Mouse (Mus musculus) CH12.LX (cell line): Measurements from ENCODE around the gene Slc25a18. TPM values are rescaled to one million over a fixed set of nuclear protein-coding genes. Genes with fewer than 3 reads are reported as not detected.

Source experiments
- DNase-seq: peaks from one replicate; pipeline ENCODE4 v3.0.0-alpha.2; 2013; ENCODE audit errors: extremely low read depth
- H3K27ac ChIP-seq: 2 replicates; pipeline ENCODE4 v1.5.1; 2012; ENCODE audit warnings: low read depth, mild to moderate bottlenecking, control low read depth, moderate library complexity; ENCODE audit not compliant: insufficient read depth
- H3K27me3 ChIP-seq: replicated peaks from 2 replicates; pipeline ENCODE3; 2012; ENCODE audit warnings: inconsistent platforms
- H3K36me3 ChIP-seq, 2 experiments: replicated peaks in 1 of 2; 2 replicates each; pipeline versions ENCODE3 to v1.6.1; 2012; ENCODE audit warnings: inconsistent platforms in 1 of 2, low read length in 1 of 2, mild to moderate bottlenecking in 1 of 2, mixed read lengths in 1 of 2, moderate library complexity in 1 of 2; ENCODE audit not compliant: control insufficient read depth in 1 of 2, insufficient read depth in 1 of 2
- H3K4me1 ChIP-seq, 2 experiments: 2 replicates each; pipeline ENCODE4 v1.6.1; 2012; ENCODE audit warnings: inconsistent platforms in 1 of 2, moderate library complexity in 1 of 2; ENCODE audit not compliant: insufficient read depth in 2 of 2, control insufficient read depth in 1 of 2
- H3K4me2 ChIP-seq: 2 replicates; pipeline ENCODE4 v1.6.1; 2012; ENCODE audit warnings: low read depth, mild to moderate bottlenecking, control low read depth; ENCODE audit not compliant: poor library complexity, insufficient read depth, severe bottlenecking
- H3K4me3 ChIP-seq, 3 experiments: fragments of 150-350 bp in 1 of 3; sonication (generic) in 1 of 3; replicated peaks in 1 of 3; 2 replicates each; pipeline versions ENCODE3 to v1.5.1; 2011 to 2012; ENCODE audit warnings: low read depth in 2 of 3, low read length in 2 of 3, mild to moderate bottlenecking in 2 of 3, moderate library complexity in 2 of 3, control low read depth in 1 of 3, improper control_type of control experiment in 1 of 3, inconsistent platforms in 1 of 3, mixed read lengths in 1 of 3; ENCODE audit not compliant: poor library complexity in 1 of 3
- H3K79me2 ChIP-seq: replicated peaks from 2 replicates; pipeline ENCODE4 v1.6.1; 2012; ENCODE audit warnings: mild to moderate bottlenecking, moderate library complexity; ENCODE audit not compliant: control insufficient read depth, poor library complexity, insufficient read depth, severe bottlenecking; ENCODE audit errors: extremely low read depth
- H3K9ac ChIP-seq: 2 replicates; pipeline ENCODE4 v1.6.1; 2012; ENCODE audit warnings: low read depth, mild to moderate bottlenecking, control low read depth, moderate library complexity; ENCODE audit not compliant: insufficient read depth
- H3K9me3 ChIP-seq: replicated peaks from 2 replicates; pipeline ENCODE3; 2012; ENCODE audit warnings: low read length, inconsistent platforms, mixed read lengths
- BHLHE40 ChIP-seq: IDR thresholded peaks from 2 replicates; pipeline ENCODE4 v1.6.1; 2011; ENCODE audit warnings: mild to moderate bottlenecking, low read depth, low read length, improper control_type of control experiment
- CHD1 ChIP-seq: IDR thresholded peaks from 2 replicates; pipeline ENCODE4 v1.6.1; 2012; ENCODE audit warnings: low read depth, low read length, improper control_type of control experiment, inconsistent platforms
- CHD2 ChIP-seq: IDR thresholded peaks from 2 replicates; pipeline ENCODE4 v1.6.1; 2011; ENCODE audit warnings: low read length, improper control_type of control experiment
- HCFC1 ChIP-seq: IDR thresholded peaks from 2 replicates; pipeline ENCODE4 v1.6.1; 2012; ENCODE audit warnings: low read depth, mild to moderate bottlenecking, inconsistent platforms, low read length, improper control_type of control experiment
- MAFK ChIP-seq: IDR thresholded peaks from 2 replicates; pipeline ENCODE4 v1.6.1; 2011; ENCODE audit warnings: low read length, improper control_type of control experiment; ENCODE audit not compliant: insufficient replicate concordance
- MAZ ChIP-seq: IDR thresholded peaks from 2 replicates; pipeline ENCODE4 v1.6.1; 2012; ENCODE audit warnings: low read depth, mild to moderate bottlenecking, inconsistent platforms, low read length, improper control_type of control experiment, moderate library complexity
- MEF2A ChIP-seq: IDR thresholded peaks from 2 replicates; pipeline ENCODE4 v1.6.1; 2014; ENCODE audit warnings: low read depth, mild to moderate bottlenecking, inconsistent platforms, low read length, improper control_type of control experiment, borderline replicate concordance
- POLR2A ChIP-seq: IDR thresholded peaks from 2 replicates; pipeline ENCODE4 v1.6.1; 2011; ENCODE audit warnings: low read depth, mild to moderate bottlenecking, improper control_type of control experiment, low read length
- POLR2AphosphoS2 ChIP-seq: IDR thresholded peaks from 2 replicates; pipeline ENCODE4 v1.6.1; 2011; ENCODE audit warnings: low read depth, low read length, improper control_type of control experiment
- RAD21 ChIP-seq: IDR thresholded peaks from 2 replicates; pipeline ENCODE4 v1.6.1; 2011; ENCODE audit warnings: low read depth, mild to moderate bottlenecking, low read length, improper control_type of control experiment, moderate library complexity
- SMC3 ChIP-seq: IDR thresholded peaks from 2 replicates; pipeline ENCODE4 v1.6.1; 2011; ENCODE audit warnings: low read depth, low read length, improper control_type of control experiment
- UBTF ChIP-seq: IDR thresholded peaks from 2 replicates; pipeline ENCODE4 v1.6.1; 2012; ENCODE audit warnings: low read depth, mild to moderate bottlenecking, inconsistent platforms, low read length, improper control_type of control experiment, moderate library complexity
- USF1 ChIP-seq: IDR thresholded peaks from 2 replicates; pipeline ENCODE4 v1.6.1; 2014; ENCODE audit warnings: low read depth, mild to moderate bottlenecking, inconsistent platforms, low read length, improper control_type of control experiment
- USF2 ChIP-seq: conservative IDR thresholded peaks from 2 replicates; pipeline ENCODE4 v1.6.1; 2011; ENCODE audit warnings: low read depth, low read length, improper control_type of control experiment
- dilution Hi-C: fragments of 300-500 bp; cut with MboI; formaldehyde crosslinking; loops from 2 replicates; pipeline ENCODE4 v1.14.3; 2020; ENCODE audit warnings: low sequenced_read_pairs; ENCODE audit not compliant: extremely low pct_unique_long_range_greater_than_20kb, extremely low pct_ligation_motif_present
- in situ Hi-C: fragments of 300-500 bp; cut with MboI; formaldehyde crosslinking; loops from 3 replicates; pipeline ENCODE4 v1.14.3; 2019; ENCODE audit warnings: low sequenced_read_pairs, low pct_ligation_motif_present, low pct_unique_long_range_greater_than_20kb, mixed read lengths
- polyA plus RNA-seq: library from polyadenylated mRNA; unstranded; fragments of >175 nt; gene quantifications from 2 replicates; pipeline ENCODE4 v1.2.1, GENCODE M21; 2012; ENCODE audit warnings: low read depth; ENCODE audit not compliant: insufficient read length
- total RNA-seq, 2 experiments: library from RNA; depleted of rRNA; stranded (reverse); fragments of 300-350 nt in 1 of 2; fragments of >200 nt in 1 of 2; gene quantifications; 2 replicates each; pipeline ENCODE4 v1.2.3; 2012 to 2014

Slc25a18 gene
- total and polyA plus RNA-seq, 3 experiments, result 0.08 to 0.51 (median 0.19) TPM

GRCm38 (mm10) chr6:120820144-120820543 is 46.8 kb downstream of the Slc25a18 start:
- Histone ChIP-seq H3K9me3 (peaks cover 17% of the 10 kb centered on the region), H3K27ac (no peak overlapping the region), H3K79me2 (peaks cover 38% of the 10 kb centered on the region), H3K9ac (peak overlapping the region; percentile 30; the same call in 1 of the 2 replicates), H3K27me3 (no peaks in the 10 kb centered on the region), H3K4me3 (peak overlapping the region; percentile 11 to 33 (median 11)), H3K4me2 (peak overlapping the region; percentile 78; the same call in 1 of the 2 replicates)
- in situ Hi-C loops, result no loop called here
- no peak for TF ChIP-seq UBTF
- TF ChIP-seq CHD2, result peak; percentile 59; the same call in 1 of the 2 replicates
- TF ChIP-seq, all 38 proteins: peak for 1
- dilution Hi-C loops, result no loop called here
- peaks cover 18 to 28% of the 10 kb centered on the region in 2 experiments for H3K36me3 ChIP-seq
- DNase-seq, result no peak
- H3K4me1 ChIP-seq, result peaks cover 6 to 23% of the 10 kb centered on the region in 2 experiments; a peak in 3 of 4 replicates

- H3K4me1 ChIP-seq, result peaks cover 6 to 23% of the 10 kb centered on the region in 2 experiments; a peak in 3 of 4 replicates
- H3K36me3 ChIP-seq, result peaks cover 18 to 28% of the 10 kb centered on the region in 2 experiments
- no peak for DNase-seq
- H3K9ac ChIP-seq, result peak overlapping the region; percentile 88; the same call in 1 of the 2 replicates
- peaks cover 17% of the 10 kb centered on the region for H3K9me3 ChIP-seq
- no peak for TF ChIP-seq HCFC1
- no peak for TF ChIP-seq CHD1
- TF ChIP-seq POLR2AphosphoS2, result no peak
- TF ChIP-seq RAD21, result no peak
- no peak for TF ChIP-seq SMC3
- TF ChIP-seq MEF2A, result no peak
- no peak for TF ChIP-seq USF1
- TF ChIP-seq USF2, result no peak
- no peak for TF ChIP-seq BHLHE40
- TF ChIP-seq POLR2A, result no peak
- TF ChIP-seq MAZ, result no peak
- no peak for TF ChIP-seq MAFK
- TF ChIP-seq, all 38 proteins: peak for 0
- peak overlapping the region; percentile 48 to 99 (median 76) for H3K4me3 ChIP-seq
- H3K27ac ChIP-seq, result no peak overlapping the region
- H3K27me3 ChIP-seq, result no peaks in the 10 kb centered on the region
- dilution Hi-C loops, result no loop called here
- H3K79me2 ChIP-seq, result peaks cover 38% of the 10 kb centered on the region
- in situ Hi-C loops, result no loop called here
- H3K4me2 ChIP-seq, result peak overlapping the region; percentile 98
Observed at GRCm38 (mm10) chr6:120820941-120821340, 47.6 kb downstream of the Slc25a18 start.
